Mouse (Mus musculus): Measurements from ENCODE around the gene Map1a. TPM values are rescaled to one million over a fixed set of nuclear protein-coding genes. Genes with fewer than 3 reads are reported as not detected.

Gene Map1a
- polyA plus RNA-seq (2012; rRNA removed) = 223 and 254 TPM in 2 replicates

- under 1% methylated on average over 48 of the region's 48 CpGs for WGBS
- H3K27ac ChIP-seq (ENCODE audit: insufficient read depth, low read length) = peak within 1 kb of the TSS; percentile 96
- H3K27me3 ChIP-seq (ENCODE audit: control insufficient read depth, insufficient read depth, low read length) = no peaks in the 10 kb centered on the region
- DNase-seq = peak; percentile 98 to 99
- H3K4me1 ChIP-seq (ENCODE audit: control insufficient read depth, insufficient read depth, low read length) = peaks cover 11% of the 10 kb centered on the region; the same call in 1 of the 2 replicates
- peak within 1 kb of the TSS; percentile 96 for H3K4me3 ChIP-seq (replicated peaks; ENCODE audit: insufficient read depth, low read depth, low read length)
- TF ChIP-seq CTCF (IDR thresholded peaks at IDR 0.05; ENCODE audit: borderline replicate concordance, insufficient read depth, low read depth, low read length) = no peak
- TF ChIP-seq POLR2A (IDR thresholded peaks at IDR 0.05; ENCODE audit: borderline replicate concordance, insufficient read depth, low read length) = peak; percentile 97
Measured at GRCm38 (mm10) chr2:121288901-121289729, at the start of gene Map1a. TSS of gene Map1a (plus strand) at chr2:121289600.

DNA sequence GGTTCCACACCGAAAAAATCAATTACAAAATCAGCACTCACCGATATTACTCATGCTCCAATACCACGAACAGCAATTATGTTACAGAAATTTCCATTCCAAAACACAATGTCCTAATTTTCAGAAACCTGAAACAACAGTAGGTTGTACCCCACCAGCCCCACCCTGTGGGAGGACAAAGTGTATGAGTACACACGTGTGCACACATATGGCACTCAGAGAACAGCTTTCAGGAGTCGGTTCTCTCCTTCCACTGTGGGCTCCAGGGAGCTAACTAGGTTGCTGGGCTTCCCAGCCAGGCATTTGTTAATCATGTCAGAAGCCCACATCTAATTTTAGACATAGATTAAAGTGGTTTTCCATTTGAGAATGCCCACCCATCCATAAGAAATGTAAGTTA is 45.3 kb upstream of the Map1a start:
- WGBS = 72% methylated on average over 5 of the region's 5 CpGs
- Histone ChIP-seq H3K4me1 (ENCODE audit: control insufficient read depth, insufficient read depth, low read length) (no peaks in the 10 kb centered on the region), H3K4me3 (replicated peaks; ENCODE audit: insufficient read depth, low read depth, low read length) (no peak overlapping the region), H3K27ac (ENCODE audit: insufficient read depth, low read length) (no peak overlapping the region), H3K27me3 (ENCODE audit: control insufficient read depth, insufficient read depth, low read length) (no peaks in the 10 kb centered on the region; the same call in 1 of the 2 replicates)
- no peak for DNase-seq
- no peak for TF ChIP-seq CTCF (IDR thresholded peaks at IDR 0.05; ENCODE audit: borderline replicate concordance, insufficient read depth, low read depth, low read length)
- no peak for TF ChIP-seq POLR2A (IDR thresholded peaks at IDR 0.05; ENCODE audit: borderline replicate concordance, insufficient read depth, low read length)

DNA sequence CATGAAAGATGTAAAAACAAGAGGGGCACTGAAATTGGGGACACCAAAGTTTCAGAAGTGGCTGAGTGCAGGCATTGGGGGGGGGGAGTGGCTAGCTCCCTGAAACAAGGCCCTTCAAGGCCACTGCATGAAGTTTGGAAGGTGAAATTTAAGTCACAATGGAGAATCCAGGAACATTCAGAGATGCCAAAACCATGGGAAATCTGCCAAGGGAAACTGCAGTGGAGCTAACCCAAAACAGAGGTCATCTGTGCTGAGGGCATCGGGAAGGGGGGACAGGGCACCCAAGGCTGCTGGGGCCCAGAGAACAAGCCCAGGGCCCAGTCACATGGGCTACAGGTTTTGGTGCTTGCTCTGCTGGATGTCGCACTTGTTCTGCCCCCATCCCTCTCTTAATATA is 39.6 kb upstream of the Map1a start:
- Histone ChIP-seq H3K27me3 (ENCODE audit: control insufficient read depth, insufficient read depth, low read length) (no peaks in the 10 kb centered on the region), H3K4me1 (ENCODE audit: control insufficient read depth, insufficient read depth, low read length) (no peaks in the 10 kb centered on the region), H3K4me3 (replicated peaks; ENCODE audit: insufficient read depth, low read depth, low read length) (no peak overlapping the region), H3K27ac (ENCODE audit: insufficient read depth, low read length) (no peak overlapping the region)
- TF ChIP-seq CTCF (IDR thresholded peaks at IDR 0.05; ENCODE audit: borderline replicate concordance, insufficient read depth, low read depth, low read length) (no peak), POLR2A (IDR thresholded peaks at IDR 0.05; ENCODE audit: borderline replicate concordance, insufficient read depth, low read length) (no peak)
- peak in 1 of 2 experiments; percentile 18 for DNase-seq
- WGBS = 66% methylated on average over 2 of the region's 2 CpGs

DNA sequence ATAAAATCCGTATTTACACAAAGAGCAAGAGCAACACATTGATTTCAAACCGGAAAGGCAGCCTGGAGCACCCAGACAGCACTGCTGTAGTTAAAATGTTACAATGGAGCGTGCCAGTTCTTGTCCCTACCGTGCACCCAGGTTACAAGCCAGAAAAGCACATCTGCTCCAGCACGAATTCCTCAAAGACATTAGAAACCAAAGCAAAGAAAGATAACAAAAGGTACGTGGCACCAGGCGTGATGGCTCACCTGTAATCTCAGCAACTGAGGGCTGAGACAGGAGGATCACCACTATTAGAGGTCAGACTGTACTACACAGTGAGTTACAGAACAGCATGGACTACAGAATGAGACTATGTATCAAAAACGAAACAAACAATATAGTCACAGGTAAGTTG is 21.0 kb upstream of the Map1a start:
- Histone ChIP-seq H3K27ac (ENCODE audit: insufficient read depth, low read length) (no peak overlapping the region), H3K27me3 (ENCODE audit: control insufficient read depth, insufficient read depth, low read length) (no peaks in the 10 kb centered on the region), H3K4me3 (replicated peaks; ENCODE audit: insufficient read depth, low read depth, low read length) (no peak overlapping the region), H3K4me1 (ENCODE audit: control insufficient read depth, insufficient read depth, low read length) (no peaks in the 10 kb centered on the region; the same call in 1 of the 2 replicates)
- TF ChIP-seq POLR2A (IDR thresholded peaks at IDR 0.05; ENCODE audit: borderline replicate concordance, insufficient read depth, low read length) (no peak), CTCF (IDR thresholded peaks at IDR 0.05; ENCODE audit: borderline replicate concordance, insufficient read depth, low read depth, low read length) (no peak)
- 59% methylated on average over 8 of the region's 8 CpGs for WGBS
- no peak for DNase-seq

GRCm38 (mm10) chr2:121270521-121271235 is 18.7 kb upstream of the Map1a start:
- Histone ChIP-seq H3K4me3 (replicated peaks; ENCODE audit: insufficient read depth, low read depth, low read length) (peak overlapping the region; percentile 85), H3K4me1 (ENCODE audit: control insufficient read depth, insufficient read depth, low read length) (no peaks in the 10 kb centered on the region; the same call in 1 of the 2 replicates), H3K27ac (ENCODE audit: insufficient read depth, low read length) (peak overlapping the region; percentile 49; the same call in 1 of the 2 replicates), H3K27me3 (ENCODE audit: control insufficient read depth, insufficient read depth, low read length) (no peaks in the 10 kb centered on the region)
- TF ChIP-seq CTCF (IDR thresholded peaks at IDR 0.05; ENCODE audit: borderline replicate concordance, insufficient read depth, low read depth, low read length) (no peak), POLR2A (IDR thresholded peaks at IDR 0.05; ENCODE audit: borderline replicate concordance, insufficient read depth, low read length) (no peak)
- no peak for DNase-seq
- WGBS = under 1% methylated on average over 34 of the region's 35 CpGs

DNA sequence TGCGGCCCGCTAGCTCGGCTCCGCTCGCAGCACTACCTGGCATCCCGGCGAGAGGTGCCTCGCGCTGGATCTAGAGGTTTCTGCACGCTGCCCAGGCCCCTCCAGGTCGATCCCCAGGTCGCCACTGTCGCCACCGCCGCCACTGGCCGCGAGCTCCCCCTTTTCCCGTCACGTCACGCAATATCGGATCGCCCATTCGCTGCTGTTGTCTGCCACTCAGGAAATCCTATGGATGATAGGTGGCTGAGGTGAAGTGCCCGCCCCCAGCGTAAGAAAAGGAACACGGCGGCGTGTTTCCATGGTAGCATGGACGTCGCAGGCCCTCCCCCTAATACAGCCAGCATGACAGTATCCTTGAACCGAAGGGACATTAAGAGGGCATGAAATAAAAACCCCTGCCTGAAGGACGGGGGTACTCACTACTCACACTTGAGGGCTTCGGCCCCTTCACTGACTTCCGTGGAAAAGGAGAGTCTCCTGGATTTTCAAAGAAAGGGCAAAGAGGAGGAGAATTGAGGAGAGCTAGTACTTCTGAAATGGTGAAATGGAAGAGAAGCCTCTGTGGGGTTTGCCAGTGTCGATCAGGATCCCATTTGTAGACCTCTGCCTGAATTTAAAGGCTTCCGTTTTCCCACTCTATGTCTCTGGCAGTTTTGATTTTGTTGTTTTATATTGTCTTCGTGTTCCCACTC is 18.0 kb upstream of the Map1a start, which contains the start of gene Trp53bp1:
Gene Trp53bp1, minus strand, starts transcription at position 172 of the 692 bp plus-strand sequence.
- H3K4me1 ChIP-seq (ENCODE audit: control insufficient read depth, insufficient read depth, low read length) = no peaks in the 10 kb centered on the region; the same call in 1 of the 2 replicates
- DNase-seq = peak; percentile 96 to 97
- peak within 1 kb of the TSS; percentile 49; the same call in 1 of the 2 replicates for H3K27ac ChIP-seq (ENCODE audit: insufficient read depth, low read length)
- H3K27me3 ChIP-seq (ENCODE audit: control insufficient read depth, insufficient read depth, low read length) = no peaks in the 10 kb centered on the region
- TF ChIP-seq POLR2A (IDR thresholded peaks at IDR 0.05; ENCODE audit: borderline replicate concordance, insufficient read depth, low read length) (0 out of 2 replicates have a peak, but pooled peaks have one; percentile 50), CTCF (IDR thresholded peaks at IDR 0.05; ENCODE audit: borderline replicate concordance, insufficient read depth, low read depth, low read length) (no peak)
- WGBS = under 1% methylated on average over 37 of the region's 37 CpGs
- H3K4me3 ChIP-seq (replicated peaks; ENCODE audit: insufficient read depth, low read depth, low read length) = peak within 1 kb of the TSS; percentile 85

- Histone ChIP-seq H3K4me1 (ENCODE audit: control insufficient read depth, insufficient read depth, low read length) (no peaks in the 10 kb centered on the region; the same call in 1 of the 2 replicates), H3K4me3 (replicated peaks; ENCODE audit: insufficient read depth, low read depth, low read length) (no peak overlapping the region), H3K27ac (ENCODE audit: insufficient read depth, low read length) (no peak overlapping the region), H3K27me3 (ENCODE audit: control insufficient read depth, insufficient read depth, low read length) (no peaks in the 10 kb centered on the region)
- no peak for DNase-seq
- TF ChIP-seq CTCF (IDR thresholded peaks at IDR 0.05; ENCODE audit: borderline replicate concordance, insufficient read depth, low read depth, low read length) (no peak), POLR2A (IDR thresholded peaks at IDR 0.05; ENCODE audit: borderline replicate concordance, insufficient read depth, low read length) (no peak)
- 12% methylated on average over 4 of the region's 4 CpGs for WGBS
Measured at GRCm38 (mm10) chr2:121271928-121272516, 17.4 kb upstream of the Map1a start.
